Mouse (Mus musculus): ENCODE data around the gene Hmgcll1.

Hmgcll1 gene

DNA sequence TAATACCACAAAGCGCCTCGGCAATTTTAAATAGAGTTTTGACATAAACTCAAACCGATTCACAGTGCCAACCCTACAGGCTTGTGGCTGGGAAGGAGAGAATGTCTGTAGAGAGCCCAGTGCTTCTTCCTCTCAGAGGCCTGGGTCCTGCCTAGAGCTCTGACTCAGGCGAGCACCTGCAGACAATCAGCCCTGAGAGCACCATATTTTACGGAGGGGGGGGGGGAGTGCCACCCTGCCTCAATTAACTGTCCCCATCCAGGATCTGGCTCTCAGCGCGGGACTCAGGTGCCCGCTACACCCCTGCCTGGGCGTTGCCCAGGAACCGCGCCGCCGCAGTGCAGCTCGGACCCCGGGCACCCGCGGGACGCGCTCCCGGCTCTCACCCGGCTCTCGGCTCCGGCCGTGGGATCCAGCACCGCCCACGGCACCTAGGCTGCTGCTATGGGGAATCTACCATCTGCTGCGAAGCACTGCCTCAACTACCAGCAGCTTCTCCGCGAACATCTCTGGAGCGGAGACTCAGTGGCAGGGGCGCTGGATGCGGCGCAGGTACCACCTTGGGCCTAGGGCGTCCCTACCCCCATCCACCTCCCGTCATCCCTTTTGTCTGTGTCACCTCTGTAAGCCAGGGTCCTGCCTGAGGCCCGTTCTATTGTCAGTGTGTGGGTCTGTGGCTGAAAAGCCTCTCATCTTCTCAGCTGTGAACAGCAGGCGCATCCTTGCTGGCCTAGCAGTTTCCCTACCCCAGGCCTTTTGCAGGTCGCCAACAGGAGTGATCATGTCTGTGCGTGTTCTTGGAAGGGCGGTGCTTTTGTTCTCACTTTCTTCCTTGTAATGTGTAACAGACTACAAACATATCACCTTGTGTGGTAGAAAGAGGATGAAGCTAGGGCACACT, at the start of gene Hmgcll1:
Gene Hmgcll1, plus strand, starts transcription at position 225 of the 901 bp plus-strand sequence.
- peak; percentile 19 to 20 for DNase-seq

DNA sequence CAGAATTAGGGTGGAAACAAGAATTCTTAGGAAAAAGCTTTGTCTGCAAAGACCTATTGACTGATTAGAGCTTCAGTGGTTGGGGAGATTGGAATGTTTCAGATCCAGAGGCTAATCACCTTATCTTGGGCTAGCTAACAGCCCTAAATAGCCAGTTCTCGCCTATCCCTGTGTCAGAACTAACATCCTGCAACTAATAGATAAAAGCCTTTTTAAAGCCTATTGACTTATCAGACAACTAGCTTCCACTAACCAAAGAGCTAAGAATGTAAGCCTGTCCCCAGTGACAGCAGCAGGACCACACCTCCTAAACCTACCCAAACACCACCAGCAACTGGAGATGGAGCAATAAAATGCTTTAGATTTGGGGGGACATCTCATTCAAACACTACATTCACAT, 34.6 kb upstream of the Hmgcll1 start:
- DNase-seq = no peak

DNA sequence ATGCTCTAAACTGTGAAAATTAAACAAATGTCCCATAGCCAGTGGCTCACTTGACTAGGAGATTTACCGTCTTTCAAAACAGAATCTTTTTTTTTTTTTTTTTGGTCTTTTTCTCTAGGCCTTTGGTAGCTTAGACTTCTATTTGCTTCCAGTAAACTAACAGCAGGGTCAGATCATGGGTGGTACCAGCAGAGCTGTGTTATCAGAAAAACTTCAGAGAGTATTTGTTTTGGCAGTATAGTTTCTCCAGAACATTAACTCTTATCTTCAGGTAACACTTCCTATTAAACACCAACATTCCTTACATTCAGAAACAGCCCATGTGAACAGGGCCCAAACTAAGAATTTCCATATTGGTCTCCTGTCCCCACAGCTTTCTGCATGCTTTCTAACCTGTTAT, 33.5 kb upstream of the Hmgcll1 start:
- DNase-seq = no peak

DNA sequence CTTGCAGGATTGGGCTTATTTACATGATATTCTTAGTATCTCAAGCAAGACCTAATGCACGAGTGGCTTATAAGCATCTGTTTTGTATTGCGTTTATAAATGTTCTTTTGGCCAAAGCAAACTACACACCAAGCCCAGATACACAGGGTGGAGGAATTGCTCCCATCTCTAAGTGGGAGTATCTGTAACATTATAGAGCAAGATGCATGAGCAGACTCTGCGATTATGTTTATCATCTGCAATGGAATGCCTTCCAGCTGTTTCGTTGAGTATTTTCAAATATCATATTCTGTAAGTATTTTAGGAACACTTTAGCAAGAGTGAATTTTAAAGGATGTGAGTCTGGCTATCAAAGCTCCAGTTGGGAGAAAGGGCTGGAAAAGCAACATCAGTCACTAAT, 25.2 kb upstream of the Hmgcll1 start:
- no peak for DNase-seq

DNA sequence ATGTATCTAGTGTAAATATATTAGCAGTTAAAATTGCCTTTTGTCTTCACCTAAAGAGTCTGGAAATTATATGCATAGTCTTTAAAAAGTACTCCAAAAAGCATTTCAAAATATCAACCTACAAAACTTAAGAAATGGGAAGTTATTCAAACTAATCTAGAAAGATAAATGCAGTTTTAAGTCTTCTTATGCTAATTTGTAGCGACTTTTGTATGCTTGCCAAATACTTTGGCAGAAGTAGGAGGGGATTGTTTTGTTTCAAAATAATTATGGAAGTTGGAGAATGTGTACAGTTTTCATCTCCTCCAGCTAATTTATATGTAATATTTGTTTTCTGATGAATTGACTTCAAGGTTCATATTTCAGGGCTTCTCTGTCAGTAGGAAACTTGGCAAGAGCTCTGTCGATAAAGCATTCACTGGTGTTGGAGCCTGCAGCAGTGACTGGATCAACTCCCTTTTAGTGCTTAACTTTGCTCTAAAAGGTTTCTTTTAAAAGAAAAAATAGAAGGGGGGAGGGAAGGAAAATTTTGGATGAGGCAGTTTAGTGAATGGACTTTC, 15.8 kb upstream of the Hmgcll1 start:
- DNase-seq = no peak

DNA sequence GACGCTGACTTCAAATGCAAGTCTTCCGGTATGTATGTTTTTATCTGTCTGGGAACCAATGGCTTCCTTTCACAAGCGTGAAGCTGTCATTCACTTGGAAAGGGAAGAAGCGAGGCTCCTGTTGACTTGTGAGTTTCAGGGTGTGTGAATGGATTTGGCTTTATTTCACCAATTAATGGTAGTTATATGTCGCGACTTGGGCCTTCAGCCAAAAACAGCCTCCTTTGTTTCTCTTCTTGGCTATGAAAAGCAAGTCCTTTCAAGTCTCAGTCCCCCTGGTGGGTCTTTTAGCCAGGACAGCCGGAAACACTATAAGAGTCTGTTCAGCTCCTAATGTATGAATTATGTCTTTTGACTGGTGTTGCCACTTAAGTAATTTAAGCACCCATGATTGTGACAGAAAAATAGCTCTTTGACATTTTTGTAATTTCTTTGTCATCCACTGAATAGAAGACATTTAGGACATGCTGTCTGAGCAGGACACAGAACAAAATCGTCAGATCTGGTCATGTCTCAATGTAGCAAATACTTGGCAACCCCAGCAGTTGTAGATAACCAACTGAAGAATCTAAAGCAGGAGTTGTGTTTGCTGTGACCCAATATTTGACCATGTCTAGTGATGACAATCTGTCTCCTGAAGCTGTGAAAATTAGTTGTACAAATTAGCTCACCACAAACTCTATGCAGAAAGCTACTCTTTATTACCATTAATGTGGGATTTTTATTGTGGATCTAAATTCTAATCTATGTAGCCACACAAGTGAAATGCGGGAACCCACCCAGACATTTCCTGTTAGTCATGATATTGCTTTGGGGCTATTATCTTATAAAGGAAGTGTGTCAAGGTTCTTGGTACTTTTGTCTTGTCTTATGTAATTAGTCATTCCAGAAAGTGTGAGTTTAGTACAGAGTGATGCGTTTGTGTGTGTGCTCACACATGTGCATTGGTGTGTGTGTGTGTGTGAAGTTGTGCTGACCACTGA, 13.5 kb upstream of the Hmgcll1 start:
- DNase-seq = no peak

DNA sequence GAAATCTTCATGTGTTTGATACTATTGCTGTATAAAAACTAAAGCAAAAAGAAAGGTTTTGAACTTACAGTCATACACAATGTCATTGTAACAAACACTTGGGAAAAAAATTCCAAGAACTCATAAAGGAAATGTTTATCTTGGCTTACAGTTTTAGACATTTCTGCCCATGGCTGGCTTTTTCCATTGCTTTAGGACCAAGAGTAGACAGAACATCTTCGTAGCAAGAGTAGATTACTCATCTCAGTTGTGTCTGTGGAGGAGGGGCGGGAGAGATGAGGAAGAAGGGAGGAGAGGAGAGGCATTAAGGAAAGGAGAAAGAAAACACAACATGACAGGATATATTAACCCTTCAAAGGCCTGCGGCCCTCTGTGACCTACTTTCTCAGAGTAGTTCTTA, 11.6 kb upstream of the Hmgcll1 start:
- no peak for DNase-seq

DNA sequence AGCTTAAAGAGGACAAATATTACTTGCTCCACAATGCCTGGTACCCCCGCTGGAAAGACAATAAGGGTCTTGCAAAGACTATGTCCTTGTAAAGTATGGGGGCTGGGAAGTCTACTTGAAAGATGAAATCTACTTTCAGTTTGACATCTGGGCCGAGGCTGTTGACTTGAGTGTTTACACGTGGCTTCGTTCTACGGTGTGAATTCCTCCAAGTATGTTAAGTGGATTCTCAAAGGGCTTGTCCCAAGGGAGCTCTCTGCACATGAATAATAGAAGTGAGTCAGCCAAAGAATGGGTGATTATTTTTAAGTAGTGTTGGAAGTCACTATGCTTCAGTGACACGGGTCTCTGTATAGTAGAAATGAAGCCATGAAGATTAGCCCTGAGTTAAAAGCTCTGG, 11.0 kb upstream of the Hmgcll1 start:
- DNase-seq = no peak

DNA sequence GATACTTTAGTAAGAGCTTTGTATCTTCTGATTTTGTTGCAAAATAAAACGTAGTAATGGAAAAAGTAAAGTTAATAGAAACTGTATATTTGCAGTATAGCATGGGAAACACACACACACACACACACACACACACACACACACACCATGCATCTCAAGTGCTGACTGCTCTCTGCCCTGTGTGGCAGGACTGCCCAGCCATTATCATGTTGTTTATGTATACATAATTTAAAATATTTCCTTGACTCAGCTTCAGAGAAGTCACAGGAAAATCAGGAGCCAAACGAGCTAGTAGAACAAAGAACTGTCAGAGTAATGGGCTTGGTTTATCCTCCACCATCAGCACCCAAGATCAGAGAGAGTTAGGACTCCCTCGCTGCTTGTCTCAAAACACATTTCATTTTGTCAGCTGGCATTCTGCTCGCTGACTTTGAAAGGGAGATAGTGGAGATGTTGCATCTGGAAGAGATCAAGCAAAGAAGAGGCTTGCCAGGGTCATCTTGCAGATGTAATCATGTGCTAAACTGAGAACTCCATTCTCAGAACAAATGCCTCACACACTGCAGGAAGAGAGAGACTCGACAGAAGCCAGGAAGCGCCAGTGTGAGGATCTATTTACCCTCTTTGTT, 7.2 kb upstream of the Hmgcll1 start:
- no peak for DNase-seq

DNA sequence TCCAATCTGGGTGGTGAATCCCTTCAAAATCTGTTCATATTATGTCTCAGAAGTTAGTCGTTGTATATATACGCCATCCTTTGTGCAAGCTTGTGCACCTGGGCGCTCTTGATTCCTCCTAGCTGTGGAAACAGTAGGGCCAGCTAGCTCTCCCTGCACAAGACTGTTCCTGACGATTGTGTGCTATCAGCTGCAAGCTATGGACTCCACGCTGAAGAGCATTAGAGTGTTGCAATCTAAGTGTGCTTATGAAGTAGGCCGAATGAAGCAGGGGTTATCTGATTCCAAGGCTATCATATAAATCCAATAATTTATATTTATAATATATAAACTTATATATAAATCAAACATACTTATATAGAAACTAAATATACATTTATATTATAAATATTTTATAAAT, 866 bp upstream of the Hmgcll1 start:
- no peak for DNase-seq

DNA sequence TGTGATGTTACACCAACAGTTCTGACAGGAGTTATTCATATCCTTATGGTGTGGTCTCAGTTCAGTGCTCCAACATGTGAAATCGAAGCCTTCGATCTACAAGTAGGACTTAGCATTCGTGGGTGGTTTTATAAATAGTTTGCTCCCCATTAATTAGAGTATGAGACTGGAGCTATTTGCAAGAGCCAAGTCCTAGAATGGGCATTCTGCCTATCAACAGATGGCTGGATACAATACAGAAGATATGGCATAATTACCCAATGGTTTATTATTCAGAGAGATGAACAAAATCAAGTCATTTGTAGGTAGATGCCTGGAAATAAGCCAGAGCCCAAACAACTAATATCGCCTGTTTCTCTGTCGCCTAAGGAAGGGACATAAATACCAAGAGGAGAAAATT, 1.3 kb downstream of the Hmgcll1 start:
- no peak for DNase-seq

DNA sequence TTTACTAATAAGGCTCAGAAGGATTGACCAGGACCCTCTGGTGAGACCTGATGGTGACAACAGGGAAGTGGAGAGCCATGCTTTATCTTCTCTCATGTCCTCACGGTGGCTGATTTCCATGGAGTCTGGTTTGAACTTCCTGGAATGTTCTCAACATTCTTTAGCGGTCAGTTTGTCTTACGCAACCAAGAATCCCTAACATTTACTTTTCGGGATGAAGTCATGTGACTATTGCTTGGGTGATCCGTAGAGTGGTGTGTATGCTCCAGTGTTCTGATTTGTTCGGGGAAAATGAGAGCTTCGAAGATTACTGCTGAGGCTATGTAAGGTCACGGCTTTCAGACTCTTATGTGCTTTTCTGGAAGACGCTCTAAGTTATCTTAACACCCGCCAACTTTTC, 1.9 kb downstream of the Hmgcll1 start:
- DNase-seq = no peak

DNA sequence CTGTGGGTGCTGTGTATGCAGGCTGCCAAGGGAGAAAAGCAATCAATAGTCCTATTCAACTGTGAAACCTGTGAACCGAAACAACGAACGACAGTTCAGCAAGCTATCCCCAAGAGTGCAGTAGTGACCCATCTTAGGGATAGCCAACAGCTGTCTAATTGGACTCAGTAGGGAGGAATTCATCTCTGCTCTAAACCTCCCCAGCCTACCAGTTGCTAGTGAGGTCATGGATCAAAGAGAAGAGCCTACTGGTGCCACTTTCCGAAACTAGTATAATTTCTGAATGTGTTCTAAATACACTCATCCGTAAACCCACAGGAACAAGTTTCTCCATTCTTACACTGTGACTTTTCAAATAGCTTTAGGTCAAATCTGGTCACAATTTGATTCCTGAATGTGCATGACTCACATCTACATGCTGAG, 8.9 kb downstream of the Hmgcll1 start:
- no peak for DNase-seq

DNA sequence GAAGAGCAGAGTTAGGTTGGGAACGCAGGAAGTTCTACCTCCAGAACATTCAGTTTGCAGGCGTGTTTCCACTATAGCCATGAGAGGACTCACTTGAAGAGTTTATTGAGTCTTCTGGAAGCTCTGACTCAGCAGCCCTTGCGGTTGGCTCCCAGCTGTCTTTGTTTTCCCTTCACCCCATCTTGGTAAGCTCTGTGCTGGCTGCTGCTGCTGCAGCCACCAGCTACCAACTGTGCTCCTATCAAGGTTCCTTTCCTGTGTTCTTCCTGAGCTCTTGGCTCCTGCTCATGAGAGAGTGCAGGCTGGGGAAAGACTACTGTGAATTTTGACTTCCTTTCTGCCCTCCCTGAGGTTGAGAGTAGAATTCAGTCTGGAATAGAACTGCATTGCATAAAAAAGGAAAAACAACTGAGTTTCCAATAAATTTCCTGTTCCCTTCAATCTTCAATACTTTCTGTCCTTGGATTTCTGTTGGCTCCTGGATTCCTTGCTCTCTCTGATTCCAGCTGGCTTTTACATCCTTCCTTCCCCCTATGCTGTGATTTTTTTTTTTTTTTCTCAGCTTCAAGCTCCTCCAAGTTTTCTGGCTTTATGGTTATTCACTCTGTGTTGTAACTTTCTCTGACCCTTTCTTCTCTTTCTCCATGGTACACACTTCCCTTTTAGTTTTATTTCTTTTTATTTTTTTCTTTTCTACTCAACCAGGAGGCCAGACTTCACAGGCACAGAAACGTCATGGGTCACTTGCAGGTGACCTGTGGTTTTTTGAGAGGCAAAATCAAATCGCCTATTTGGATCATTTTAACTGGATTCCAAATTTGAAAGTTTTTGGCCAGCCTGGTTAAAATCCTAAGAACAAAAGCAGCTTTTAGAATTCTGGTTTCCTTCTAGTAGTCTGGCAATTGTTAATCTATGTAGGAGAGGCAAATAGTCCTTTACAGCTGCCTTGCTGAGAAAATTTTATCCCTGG, 9.9 kb downstream of the Hmgcll1 start:
- no peak for DNase-seq

DNA sequence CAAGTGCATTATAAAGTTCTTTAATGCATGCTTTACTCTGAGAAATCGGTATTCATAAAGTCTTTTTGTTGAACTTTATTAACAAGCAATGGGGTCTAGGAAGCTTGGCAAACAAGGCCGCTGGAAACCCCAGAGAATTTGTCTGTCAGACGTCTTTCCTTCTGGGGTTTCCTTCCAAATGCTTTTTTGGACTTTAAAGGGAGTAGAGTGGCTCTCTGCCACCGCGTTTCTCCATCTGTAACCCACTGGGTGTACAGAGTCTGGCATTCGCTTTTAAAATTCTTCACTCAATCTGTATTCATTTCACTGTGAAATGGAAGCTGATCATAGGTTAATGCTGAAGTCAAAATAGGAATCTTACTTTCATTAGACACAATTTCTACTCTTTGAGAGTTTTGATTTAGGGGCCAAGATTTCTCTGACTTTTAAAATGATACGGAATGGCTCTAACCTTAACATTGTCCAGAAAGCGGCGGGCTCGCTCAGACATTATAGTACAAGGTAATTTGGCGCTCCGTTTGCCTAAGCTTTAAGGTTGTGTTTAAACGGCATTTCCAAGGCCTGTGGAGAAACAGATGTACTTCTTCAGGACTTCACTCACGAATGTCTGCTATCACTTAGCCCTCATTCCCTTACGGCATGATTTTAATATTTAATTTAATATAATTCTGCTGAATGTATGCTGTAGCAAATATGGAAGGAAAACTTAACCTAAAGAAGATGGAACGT, 15.0 kb downstream of the Hmgcll1 start:
- DNase-seq = no peak

DNA sequence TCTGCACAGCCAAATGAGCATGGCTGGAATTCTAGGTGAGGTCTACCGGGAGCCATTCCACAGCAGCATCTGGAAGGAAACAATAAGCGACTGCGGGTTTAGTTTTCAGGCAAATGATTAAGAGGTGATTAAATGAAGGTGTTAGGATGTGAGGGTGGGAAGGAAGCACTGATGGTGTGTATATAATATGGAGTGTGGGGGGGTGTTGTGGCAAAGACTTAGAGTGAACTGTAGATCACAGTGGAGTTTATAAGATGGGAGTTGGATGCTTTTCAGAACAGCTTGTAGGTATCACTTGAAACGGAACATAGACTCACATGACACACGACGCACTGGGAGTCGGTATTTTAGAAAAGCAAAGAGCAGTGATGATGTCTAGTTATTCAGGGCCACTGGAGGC, 20.4 kb downstream of the Hmgcll1 start:
- no peak for DNase-seq

DNA sequence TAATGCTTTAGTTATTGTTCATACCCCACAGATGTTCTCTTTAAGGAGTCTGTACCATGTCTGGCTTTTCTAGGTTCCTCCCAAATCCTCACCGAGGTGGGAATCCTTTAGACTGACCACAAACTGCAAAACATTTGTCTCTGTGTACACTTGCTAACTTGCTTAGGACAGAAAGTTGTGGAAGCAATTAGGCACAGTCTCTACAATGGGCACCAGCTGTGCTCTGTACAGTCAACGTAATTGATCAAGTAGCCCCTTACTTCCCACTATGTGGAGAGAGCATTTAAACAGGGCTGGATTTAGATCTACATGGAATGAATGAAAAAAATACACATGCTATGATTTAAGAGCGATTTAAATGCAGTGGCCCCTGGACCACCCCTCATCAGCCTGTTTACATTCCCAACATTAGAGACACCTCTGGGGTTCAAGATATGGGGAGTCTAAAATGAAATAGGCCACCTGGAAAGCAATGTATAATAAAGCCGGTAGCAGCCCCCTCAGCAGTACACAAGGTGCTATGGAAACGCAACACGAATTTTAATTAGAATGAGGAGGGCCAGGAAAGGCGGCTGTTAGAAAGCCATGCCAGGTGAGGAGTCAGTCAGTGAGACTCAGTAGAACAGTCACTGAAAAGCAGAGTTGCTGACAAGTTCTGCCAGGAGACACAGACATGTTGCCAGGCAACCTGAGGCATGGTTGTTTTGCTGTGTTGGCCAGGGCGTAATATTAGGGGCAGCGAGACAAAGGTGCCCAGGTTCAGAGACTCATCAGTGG, 23.9 kb downstream of the Hmgcll1 start:
- DNase-seq = no peak

DNA sequence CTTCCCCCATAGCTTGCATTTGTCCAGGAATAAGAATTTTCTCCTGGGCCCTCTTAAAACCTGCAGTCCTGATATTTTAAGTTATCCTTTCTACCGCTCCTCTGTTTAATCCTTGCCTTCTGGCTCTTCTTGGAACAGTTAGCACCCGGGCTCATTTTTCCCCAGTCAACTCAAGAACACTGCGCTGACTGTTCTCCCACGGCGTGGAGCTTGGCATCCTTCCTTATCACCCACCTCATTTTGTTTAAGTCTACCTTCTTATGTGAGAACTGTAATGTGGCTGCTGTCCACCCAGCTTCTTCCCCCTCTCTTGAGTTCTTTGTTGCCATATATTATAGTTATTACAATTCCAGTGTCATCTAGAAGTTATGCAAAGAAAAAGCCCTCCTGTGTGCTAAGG, 25.1 kb downstream of the Hmgcll1 start:
- DNase-seq = no peak

DNA sequence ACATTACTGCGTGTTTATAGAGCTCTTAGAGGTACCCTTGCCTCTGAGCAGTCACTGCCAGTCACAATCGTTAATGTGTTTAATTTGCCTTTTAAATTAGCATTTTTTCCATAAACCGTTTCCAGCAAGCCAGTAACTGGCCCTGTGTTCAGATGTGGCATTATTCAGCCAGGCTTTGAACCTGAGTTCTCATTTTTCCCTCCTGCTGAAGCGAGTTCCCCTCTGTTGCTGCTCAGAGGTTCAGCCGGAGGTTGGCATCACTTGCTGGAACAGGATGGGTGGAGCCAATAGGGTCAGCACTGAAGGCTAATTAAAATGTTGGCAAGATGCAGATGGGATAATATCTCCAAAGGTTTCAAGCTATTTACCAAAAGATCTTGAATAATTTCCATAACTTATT, 28.7 kb downstream of the Hmgcll1 start:
- no peak for DNase-seq

DNA sequence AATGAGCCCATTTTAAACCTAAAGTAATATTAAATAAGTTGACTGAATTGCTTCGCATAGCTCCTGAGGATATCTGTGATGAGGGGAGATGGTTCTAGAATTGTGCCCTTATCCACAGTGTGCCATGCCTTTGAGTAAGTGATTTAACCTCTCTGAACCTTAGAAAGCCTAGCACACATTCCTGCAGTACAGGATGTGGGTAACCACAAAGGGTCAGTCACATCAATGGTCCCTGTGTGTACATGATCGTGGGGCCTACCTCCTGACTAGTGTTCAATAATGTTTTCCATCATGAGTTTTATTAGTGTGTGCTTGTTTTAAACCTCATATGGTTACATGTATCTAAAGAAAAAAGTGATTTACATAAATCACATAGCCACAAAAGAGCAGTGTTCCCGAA, 46.3 kb downstream of the Hmgcll1 start:
- no peak for DNase-seq

All from B cell, adult 2 months (primary cell).